Mouse (Mus musculus) brain, embryonic 18.5 days (tissue): ENCODE results near the gene Wipi2.

Experiments
- DNase-seq: peaks from one replicate; pipeline ENCODE4 v3.0.0-alpha.2; 2012; ENCODE audit warnings: low read depth, low spot score

Wipi2 gene

DNA sequence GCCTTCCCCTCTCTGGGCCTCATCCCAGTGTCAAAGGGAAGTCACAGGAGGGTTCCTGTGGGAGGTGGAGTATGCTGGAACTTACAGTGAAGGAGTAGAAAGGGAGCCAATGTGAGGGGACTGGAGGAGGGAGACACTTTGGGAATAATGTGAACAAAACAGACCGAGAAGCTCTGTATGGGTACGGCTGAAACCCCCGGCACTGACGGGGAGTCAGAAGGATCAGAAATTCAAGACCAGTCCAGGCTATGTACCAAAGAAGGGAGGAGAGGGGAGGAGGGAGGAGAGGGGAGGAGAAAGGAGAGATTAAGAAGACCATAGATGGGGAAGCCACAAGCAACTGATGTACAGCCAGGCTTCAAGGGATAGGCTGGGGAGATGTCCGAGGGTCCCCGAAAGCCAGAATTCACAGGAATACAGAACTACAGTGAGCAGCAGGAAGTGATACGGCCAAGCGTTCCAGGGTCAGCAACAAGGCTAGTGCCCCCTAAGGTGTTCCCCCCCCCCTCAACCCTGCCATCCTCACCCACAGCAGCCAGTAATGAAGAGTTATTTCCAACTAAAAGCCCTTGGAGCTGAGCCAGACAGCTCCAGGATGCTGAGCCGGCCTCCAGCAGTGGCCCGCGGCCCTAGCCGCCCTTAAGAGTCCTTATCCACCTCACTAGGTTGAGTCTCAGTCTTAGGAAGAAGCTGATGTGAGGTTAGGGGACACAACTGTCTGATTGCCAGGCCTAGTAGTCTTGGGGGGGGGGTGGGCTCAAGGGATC is 65.7 kb downstream of the Wipi2 start:
- no peak for DNase-seq

DNA sequence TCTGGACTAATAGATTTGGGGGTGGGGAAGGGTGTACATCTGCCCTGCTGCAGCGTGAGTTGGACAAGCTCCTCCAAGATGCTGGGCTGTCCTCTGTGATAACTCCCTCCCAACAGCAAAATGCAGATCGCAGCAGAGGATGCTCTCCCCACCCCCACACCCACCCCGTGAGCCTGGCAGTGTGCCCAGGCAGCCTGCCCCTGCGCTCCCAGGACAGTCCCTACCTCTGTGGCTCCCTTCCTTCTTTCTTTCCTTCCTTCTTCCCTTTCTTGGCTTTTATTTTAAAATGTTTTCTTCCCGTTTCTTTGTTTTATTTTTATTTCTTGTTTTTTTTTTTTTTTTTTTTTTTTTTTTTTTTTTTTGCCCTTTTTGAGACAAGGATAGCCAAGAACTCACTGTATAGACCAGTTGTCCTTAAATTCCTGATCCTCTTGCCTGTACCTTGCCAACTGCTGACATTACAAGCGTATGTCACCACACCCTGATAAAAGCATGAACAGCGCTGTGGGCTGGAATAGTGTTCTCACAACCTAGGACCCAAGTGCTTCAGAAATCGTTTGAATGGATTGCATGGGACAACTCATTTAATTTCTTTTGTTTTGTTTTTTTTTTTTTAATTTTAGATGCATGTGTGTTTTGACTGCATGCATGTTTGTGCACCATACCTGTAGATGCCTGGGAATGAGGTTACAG is 66.4 kb downstream of the Wipi2 start:
- no peak for DNase-seq

DNA sequence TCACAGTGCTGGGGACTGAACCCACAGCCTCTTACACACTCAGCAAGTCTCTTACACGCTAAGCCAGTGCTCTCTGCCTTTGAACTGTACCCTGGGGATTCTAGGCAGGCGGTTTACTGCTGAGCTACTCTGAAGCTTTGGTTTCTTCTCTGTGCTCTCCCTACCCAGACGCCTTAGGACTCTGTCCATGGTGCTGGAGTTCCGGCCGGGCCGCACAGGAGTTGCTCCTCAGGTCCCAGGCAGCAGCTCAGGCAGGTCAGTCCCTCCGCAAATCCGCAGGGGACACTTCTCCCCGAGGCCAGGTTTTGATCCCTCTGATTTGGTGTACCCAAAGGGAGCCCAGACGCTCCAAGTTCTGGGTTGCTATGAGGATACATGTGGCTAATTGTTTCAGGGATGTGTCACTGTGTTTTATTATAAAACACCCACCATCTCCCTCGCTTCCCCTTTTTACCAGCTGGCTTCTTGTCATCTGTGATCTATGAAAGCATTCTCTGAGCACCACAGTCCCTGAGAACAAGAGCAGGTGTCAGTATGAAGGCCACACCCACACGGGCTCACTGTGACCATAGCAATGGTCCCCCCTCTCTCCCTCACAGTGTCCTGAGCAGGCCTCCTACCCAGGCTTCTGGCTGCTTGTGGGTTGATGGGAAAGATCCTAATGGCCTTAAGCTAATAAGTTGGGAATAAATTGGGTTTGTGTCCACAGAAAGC is 67.3 kb downstream of the Wipi2 start:
- DNase-seq, result no peak

DNA sequence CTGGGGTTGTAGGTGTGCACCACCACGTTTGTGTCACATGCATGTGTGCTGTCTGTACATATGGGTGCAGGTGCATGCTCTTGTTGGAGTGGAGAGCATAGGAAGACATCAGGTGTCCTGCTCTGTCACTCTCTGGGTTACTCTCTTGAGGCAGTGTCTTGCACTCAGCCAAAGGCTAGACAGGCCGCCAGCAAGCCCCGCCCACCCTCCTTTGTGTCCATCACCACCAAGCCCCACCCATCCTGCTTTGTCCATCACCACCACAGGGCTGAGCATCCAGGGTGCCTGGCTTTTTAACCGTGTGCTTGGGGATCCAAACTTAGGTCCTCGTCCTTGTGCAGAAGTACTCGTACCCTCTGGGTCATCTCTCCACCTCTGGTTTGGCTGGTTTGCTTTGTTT is 68.8 kb downstream of the Wipi2 start:
- DNase-seq, result no peak

DNA sequence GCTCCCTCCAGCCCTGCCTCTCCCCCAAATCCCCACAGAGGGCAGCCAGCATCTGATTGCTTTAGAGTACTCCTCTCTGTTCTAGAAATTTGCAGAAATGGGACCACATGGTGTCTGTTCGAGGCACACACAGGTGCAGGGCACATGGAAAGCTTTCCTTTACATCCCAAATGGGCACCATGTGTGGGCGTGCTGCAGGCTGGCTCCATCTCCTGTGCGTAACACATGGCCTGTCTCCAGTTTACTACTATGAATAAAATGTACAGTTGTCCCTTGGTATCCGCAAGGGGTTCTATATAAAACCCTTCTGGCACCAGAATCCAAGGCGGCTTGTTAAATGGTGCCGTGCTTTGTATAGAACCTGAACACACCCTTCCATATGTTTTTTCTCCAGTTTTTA is 69.4 kb downstream of the Wipi2 start:
- DNase-seq, result no peak

DNA sequence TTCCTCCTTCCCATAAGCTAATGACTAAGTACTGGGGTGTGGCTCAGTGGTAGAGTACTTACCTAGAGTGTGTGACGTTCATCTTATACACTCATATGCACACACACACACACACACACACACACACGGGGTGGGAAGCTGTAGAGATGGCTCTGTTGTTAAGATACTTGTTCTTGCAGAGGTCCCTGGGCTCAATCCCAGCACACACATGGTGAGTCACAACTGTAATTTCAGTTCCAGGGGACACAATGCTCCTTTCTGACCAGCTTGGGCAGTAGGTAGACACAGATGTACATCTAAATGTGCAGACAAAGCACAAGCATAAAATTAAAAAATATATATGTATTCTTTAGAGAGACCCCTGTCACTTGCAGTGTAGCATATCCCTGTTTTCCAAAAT is 70.2 kb downstream of the Wipi2 start:
- no peak for DNase-seq

DNA sequence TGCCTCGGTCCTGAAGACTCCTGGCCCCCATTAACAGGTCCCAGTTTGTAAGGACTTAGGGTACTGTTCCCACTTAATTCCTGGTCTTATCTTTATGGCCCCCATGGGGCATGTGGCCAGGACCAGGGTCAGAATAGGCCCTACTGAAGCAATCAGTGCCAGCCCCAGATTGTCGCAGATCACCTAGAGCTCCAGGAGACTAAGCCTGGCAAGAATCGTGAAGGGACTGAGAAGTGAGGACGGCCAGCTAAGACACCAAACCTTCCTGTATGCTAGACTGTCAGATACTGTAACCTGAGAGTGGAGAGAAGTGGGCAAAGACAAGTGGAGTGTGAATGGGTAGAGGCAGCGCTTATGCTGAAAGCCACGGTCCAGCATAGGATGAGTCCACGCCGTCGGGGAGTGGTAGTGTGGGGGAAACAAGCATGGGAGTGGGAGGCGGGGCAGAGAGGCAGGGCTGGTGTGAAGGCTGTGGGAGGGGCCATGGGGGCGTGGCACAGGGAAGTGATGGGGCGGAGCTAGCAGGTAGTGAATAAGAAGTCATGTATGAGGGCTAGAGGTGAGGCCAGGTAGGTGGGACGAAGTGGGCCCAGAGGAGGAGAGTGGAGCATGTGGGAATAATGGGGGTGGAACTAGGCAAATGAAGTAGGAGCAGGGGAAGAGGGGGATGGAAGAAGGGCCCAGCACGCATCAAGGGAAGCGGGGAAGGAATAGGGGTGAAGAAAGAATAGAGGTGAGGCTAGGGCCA is 73.5 kb downstream of the Wipi2 start:
- DNase-seq, result no peak

DNA sequence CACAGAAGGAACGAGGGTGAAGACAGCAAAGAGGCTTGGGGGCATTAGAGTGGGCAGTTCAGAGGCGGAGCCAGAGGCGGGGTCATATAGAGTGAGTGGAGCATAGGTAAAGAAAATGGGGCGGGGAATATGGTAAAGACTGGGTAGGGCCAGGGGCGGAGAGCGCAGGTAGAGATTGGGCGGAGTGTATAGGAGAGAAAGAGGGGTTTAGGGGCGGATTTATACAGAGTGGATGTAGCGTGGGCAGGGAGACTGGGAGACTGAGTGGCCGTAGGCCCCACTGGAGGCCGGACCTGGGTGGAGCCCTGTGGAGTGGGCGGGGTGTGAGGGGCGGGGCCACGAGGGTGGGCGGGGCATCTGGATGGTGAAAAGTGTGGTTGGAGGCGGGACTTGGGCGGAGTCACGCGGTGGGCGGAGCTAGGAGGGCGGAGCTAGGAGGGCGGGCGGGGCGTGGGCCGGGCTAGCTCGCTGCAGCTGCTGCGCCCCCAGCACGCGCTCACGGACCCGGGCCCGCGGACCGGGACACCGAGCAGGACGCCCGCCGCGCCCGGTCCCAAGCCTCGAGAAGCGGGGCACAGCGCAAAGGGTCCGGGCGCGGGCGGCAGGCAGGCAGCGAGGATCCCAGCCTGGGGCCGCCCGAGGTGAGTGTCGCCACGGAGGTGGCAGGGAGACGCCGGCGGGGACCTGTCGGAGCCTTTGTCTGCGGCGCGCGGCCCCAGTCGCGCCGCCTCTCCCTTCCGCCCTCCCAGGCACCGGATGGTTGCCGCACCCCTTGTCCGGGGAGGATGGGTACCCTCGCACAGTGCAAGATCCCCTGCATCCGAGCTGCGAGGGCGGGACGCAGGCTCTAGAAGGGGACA is 74.4 kb downstream of the Wipi2 start:
- DNase-seq, result peak; percentile 67

DNA sequence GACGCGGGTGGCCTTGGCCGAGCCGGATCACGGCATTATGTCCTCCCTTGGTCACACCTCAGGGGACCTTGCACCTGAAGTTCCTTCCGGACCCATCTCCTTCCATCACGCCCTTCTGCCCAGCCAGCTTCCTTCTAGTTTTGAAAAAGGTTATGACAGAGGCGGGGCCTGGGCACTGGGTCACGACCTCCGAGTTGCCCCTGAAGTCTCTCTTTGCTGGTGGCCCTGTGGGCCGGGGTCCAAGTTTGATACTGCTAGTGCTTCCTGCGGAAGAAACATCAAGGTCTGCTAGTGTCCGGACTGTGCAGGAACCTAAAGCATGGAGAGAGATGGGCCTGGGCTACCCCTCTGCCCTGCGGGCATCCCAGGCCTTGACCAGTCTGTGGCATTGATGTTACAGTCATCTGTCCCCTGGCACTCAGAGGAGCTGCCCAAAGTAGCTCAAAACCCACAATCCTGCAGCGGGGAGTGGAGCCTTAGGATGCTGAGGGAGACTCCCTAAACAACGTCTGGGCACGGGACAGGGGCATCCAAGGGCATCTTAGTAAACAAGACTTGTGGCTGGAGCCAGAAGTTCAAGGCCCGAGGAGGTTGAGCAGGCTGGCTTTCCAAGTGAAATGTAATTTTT is 75.1 kb downstream of the Wipi2 start:
- DNase-seq, result no peak

DNA sequence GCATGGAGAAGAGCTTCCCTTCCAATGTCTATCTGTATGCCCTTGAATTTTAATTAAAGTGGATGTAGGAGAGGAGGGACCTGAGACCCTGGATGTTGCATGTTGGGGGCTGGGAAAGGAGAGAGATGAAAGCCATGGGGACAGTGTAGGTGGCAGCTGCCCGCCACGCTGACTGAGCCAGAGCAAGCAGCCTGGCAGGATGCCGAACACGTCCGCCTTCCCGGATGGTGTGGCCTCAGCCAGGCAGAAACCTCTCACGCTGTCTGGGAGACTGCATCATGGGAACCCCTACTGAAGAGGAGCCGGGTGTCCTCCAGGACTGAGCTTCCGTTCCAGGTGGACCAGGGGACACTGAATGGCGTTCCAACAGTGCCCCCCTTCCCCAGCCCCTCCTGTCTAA is 76.1 kb downstream of the Wipi2 start:
- no peak for DNase-seq

DNA sequence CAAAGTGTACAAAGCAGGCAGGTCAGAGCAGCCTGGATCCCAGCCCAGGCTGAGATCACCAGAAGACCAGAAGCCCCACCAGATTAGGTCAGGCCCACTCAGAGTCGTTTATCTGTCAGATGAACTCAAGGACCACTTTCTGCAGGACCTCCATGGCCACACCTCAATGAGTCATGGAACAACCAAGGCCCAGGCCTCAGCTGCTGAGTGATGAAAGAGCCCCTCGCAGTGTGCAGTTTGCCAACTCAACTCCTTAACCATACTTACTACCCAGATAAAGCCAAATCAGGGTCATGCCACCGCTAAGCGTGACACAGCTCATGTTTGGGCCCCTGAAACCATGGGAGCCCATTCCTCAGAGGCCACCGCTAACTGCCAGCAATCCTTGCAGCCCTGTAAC is 80.2 kb downstream of the Wipi2 start:
- no peak for DNase-seq

DNA sequence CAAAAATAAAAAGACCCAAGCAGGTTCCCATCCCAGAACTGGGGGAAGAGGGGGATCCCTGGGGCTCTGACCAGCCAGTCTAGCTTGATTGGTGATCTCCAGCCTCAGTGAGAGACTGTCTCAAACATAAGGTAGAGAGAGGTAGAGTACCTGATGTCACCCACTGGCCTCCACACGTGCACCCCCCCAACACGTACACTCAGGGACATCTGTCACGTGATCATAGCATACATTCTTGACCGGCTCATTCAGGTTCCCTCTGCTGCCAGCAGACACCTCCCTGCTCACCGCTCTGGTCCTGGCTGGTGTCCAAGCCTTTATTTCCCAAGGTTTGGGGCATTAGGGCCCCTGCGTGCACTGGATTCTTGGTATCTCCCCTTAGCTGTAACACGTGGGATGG is 81.9 kb downstream of the Wipi2 start:
- no peak for DNase-seq

DNA sequence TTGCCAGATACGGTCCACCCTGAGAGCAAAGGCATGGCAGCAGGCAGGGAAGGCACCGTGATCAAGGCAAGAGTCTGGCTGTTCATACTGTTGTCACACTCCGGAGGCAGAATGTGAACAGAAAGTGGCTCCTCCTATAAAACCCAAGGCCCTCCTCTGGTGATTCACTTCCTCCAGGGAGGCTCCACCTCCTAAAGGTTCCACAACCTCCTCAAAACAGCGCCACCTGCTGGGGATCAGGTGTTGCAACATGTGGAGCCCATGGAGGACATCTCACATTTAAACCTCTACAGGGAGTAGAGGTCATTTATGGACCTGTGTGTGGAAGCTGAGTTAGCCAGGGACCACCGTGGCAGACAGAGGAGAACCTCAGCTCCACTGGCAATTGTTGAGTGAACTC is 84.9 kb downstream of the Wipi2 start:
- no peak for DNase-seq

DNA sequence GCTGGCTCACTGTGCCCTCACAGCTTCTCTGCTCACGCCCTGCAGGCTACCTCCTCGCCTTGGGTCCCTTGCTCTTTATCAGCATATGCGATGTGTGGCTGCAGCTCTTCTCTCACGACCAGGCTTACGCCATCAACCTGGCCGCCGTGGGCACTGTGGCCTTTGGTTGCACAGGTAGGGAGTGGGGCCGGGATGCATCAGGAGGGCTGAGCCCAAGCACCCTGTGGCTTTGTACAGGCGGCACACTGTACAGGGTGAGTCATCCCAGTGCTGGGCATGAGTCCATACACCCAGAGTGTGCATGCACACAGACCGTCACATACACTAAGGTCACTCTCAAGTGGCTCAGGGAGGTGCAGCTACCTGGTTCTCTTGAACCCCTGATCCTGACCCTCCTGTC is 86.5 kb downstream of the Wipi2 start:
- DNase-seq, result no peak

DNA sequence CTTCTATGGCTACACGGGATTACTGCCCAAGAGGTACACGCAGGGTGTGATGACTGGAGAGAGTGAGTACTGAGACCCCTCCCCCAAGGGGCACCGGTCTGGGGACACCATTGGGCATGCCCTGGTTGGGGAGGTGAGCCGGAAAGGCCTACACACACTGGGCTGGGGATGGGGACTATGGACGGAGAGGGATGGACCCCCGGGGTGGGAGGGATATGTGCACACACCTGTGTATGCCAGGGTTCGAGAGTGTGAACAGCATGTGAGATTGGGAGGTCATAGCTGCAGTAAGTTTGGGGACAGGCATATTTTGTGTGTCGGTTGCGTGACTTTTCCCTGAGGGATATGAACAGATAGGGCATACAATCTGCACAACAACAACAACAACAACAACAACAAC is 87.6 kb downstream of the Wipi2 start:
- no peak for DNase-seq

DNA sequence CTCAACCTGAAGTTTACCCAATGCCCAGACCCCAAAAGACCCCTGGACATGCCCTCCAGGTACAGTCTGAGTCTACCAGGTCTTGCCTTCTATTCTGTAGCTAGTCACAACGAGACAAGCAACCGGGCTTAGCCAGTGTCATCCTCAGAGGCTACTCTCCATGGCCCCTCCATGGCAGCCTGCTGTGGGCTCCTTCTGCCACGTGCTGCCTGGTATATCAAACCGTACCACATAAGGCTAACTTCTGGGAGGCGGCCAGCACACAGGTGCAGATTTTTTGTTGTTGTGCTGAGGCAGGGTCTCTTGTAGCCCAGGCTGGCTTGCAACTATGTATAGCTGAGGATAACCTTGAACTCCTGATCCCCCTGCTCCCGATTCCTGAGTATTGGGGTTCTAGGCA is 88.6 kb downstream of the Wipi2 start:
- no peak for DNase-seq

DNA sequence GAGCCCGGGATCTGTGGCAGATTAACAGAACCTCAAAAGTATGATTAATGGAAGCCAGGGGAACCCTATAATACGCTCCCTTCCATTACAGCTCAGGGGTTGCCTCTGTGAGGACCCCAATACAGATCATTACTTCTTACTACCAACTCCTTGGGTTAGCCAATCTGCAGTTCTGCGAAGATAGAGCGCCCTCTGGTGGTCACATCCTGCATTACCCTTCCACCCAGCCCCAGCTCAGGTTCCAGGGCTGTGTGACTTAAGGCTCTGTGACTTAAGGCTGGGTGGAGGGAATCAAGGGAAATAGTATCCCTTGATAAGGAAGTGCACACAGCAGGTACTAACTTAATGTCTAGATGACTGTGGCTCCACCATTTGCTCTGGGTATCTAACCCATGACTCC is 90.5 kb downstream of the Wipi2 start:
- no peak for DNase-seq

DNA sequence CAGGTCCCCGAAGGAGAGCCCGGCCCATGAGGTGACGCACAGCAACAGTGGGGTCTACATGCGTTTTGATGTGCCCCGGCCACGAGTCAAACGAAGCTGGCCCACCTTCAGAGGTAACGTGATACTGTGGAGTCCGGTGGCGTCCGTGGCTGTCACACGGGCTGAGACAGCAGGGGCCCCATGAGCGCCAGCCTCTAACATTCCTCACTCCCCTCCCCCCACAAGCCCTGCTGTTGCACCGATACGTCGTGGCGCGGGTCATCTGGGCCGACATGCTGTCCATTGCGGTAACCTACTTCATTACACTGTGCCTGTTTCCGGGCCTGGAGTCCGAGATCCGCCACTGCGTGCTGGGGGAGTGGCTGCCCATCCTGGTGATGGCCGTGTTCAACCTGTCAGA is 91.0 kb downstream of the Wipi2 start:
- no peak for DNase-seq

DNA sequence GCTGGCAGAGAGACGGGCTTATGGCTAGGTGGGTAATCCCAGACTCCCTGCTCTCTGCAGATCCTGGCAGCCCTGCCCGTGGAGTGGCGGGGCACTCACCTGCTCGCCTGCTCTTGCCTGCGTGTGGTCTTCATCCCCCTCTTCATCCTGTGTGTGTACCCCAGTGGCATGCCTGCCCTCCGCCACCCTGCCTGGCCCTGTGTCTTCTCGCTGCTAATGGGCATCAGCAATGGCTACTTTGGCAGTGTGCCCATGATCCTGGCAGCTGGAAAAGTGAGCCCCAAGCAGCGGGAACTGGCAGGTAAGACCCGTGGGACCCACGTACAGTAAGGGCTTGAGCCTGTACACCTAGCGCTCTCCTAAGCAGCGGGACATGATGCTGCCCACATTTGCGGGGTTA is 92.4 kb downstream of the Wipi2 start:
- no peak for DNase-seq
